Mouse (Mus musculus) right cerebral cortex, adult 2 months (tissue): ENCODE results near the gene Josd2.

Experiments used
- DNase-seq, 2 experiments: peaks; one replicate each; pipeline ENCODE4 v3.0.0; 2021 to 2022; ENCODE audit warnings: low spot score in 2 of 2

Josd2 gene

GRCm38 (mm10) chr7:44446070-44446855 lies 21.5 kb upstream of the Josd2 start:
- no peak for DNase-seq

- no peak for DNase-seq
Measured at GRCm38 (mm10) chr7:44453256-44453655, 14.5 kb upstream of the Josd2 start.

- no peak for DNase-seq
Measured at GRCm38 (mm10) chr7:44456302-44456701, 11.5 kb upstream of the Josd2 start.

GRCm38 (mm10) chr7:44460067-44460466 lies 7.7 kb upstream of the Josd2 start:
- peak in 1 of 2 experiments; percentile 3 for DNase-seq

- peak in 1 of 2 experiments; percentile 15 for DNase-seq
Measured at GRCm38 (mm10) chr7:44460767-44461502, 6.8 kb upstream of the Josd2 start.

- peak in 1 of 2 experiments; percentile 16 for DNase-seq
Measured at GRCm38 (mm10) chr7:44461503-44462217, 6.1 kb upstream of the Josd2 start.

GRCm38 (mm10) chr7:44462218-44463055 lies 5.3 kb upstream of the Josd2 start:
- peak in 1 of 2 experiments; percentile 60 for DNase-seq

GRCm38 (mm10) chr7:44463056-44463425 lies 4.7 kb upstream of the Josd2 start:
- DNase-seq = no peak

- peak in 1 of 2 experiments; percentile 34 for DNase-seq
Measured at GRCm38 (mm10) chr7:44463556-44464225, 4.1 kb upstream of the Josd2 start.

- DNase-seq = peak; percentile 78 to 86
Measured at GRCm38 (mm10) chr7:44464511-44464910, 3.3 kb upstream of the Josd2 start.

- no peak for DNase-seq
Measured at GRCm38 (mm10) chr7:44465111-44465510, 2.7 kb upstream of the Josd2 start, which contains the start of gene Aspdh. Aspdh (plus strand) TSS chr7:44465391.

- peak in 1 of 2 experiments; percentile 4 for DNase-seq
Measured at GRCm38 (mm10) chr7:44466006-44466887, 1.5 kb upstream of the Josd2 start.

GRCm38 (mm10) chr7:44466888-44467311 lies 880 bp upstream of the Josd2 start:
- peak in 1 of 2 experiments; percentile 15 for DNase-seq

GRCm38 (mm10) chr7:44468644-44469285 lies 985 bp downstream of the Josd2 start:
- no peak for DNase-seq

GRCm38 (mm10) chr7:44469677-44470675 lies 2.2 kb downstream of the Josd2 start:
- no peak for DNase-seq

- no peak for DNase-seq
Measured at GRCm38 (mm10) chr7:44470696-44471612, 3.2 kb downstream of the Josd2 start.
